Mouse (Mus musculus) macrophage (primary cell): ENCODE data around the gene Lexm. TPM values are rescaled to one million over a fixed set of nuclear protein-coding genes. Genes with fewer than 3 reads are reported as not detected.

Source experiments
- H3K27ac ChIP-seq: fragments of 350-480 bp; formaldehyde crosslinking; 2 replicates; pipeline ENCODE4 v1.9.0; 2021
- H3K36me3 ChIP-seq: fragments of 350-480 bp; formaldehyde crosslinking; 2 replicates; pipeline ENCODE4 v1.9.0; 2021; ENCODE audit errors: inconsistent target
- H3K4me3 ChIP-seq: fragments of 350-480 bp; formaldehyde crosslinking; 2 replicates; pipeline ENCODE4 v1.9.0; 2021; ENCODE audit errors: inconsistent target
- H3K79me2 ChIP-seq: fragments of 350-480 bp; formaldehyde crosslinking; 2 replicates; pipeline ENCODE4 v1.9.0; 2021; ENCODE audit errors: inconsistent target
- WGBS: methylation state at CpG from one replicate; pipeline ENCODE4 v1.1.7; 2026; ENCODE audit warnings: inconsistent platforms; ENCODE audit not compliant: missing documents; 5-methylcytosine and 5-hydroxymethylcytosine counted together
- polyA plus RNA-seq: library from polyadenylated mRNA; stranded (reverse); fragments of 250-400 nt; gene quantifications from 3 replicates; pipeline ENCODE4 v1.2.4, GENCODE M21; 2018; ENCODE audit warnings: inconsistent platforms

Lexm gene
- polyA plus RNA-seq, 1 experiment from 2014 or later: not detected

- WGBS: no CpG with 5 or more reads among the region's 1 CpGs
- Histone ChIP-seq H3K36me3 (no peaks in the 10 kb centered on the region), H3K4me3 (no peak overlapping the region), H3K79me2 (no peaks in the 10 kb centered on the region; the same call in 1 of the 2 replicates), H3K27ac (no peak overlapping the region)
Observed at GRCm38 (mm10) chr4:106557978-106558377, 59.1 kb downstream of the Lexm start.

GRCm38 (mm10) chr4:106557262-106557661, 59.8 kb downstream of the Lexm start:
- Histone ChIP-seq H3K36me3 (no peaks in the 10 kb centered on the region), H3K79me2 (no peaks in the 10 kb centered on the region; the same call in 1 of the 2 replicates), H3K4me3 (no peak overlapping the region), H3K27ac (no peak overlapping the region)
- 80% methylated on average over 5 of the region's 5 CpGs for WGBS

DNA sequence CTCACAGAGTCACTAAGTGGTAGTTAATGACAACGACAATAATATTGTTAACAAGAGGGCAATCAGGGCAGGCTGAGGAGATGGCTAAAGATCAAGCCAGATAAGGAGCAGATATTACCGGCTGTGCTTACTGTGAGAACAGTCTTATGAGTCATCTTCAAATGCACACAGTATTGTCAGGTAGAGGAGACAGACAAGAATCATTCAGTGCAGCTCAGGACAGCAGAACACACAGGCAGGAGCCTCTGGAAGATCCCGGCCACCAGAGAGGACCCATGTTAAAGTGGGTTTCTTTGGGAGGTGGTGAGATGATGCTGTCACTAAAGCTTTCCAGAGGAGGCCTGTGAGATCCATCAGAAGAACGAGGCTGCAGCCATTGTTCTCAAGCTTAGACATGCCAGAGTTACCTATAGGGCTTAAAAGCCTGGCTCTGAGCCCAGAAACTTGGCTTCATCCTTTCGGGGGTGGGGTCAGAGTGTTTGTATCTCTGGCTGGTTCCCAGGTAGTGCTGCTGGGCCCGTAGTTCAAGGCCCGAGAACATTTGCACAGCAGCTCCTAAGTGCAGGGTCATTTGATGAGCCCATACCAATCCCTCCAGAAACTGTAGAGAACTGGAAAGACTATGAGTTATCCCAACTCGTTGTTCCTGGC, 66.4 kb downstream of the Lexm start:
- Histone ChIP-seq H3K79me2 (no peaks in the 10 kb centered on the region), H3K27ac (no peak overlapping the region), H3K4me3 (no peak overlapping the region), H3K36me3 (no peaks in the 10 kb centered on the region)
- WGBS: 88% methylated on average over 8 of the region's 8 CpGs

DNA sequence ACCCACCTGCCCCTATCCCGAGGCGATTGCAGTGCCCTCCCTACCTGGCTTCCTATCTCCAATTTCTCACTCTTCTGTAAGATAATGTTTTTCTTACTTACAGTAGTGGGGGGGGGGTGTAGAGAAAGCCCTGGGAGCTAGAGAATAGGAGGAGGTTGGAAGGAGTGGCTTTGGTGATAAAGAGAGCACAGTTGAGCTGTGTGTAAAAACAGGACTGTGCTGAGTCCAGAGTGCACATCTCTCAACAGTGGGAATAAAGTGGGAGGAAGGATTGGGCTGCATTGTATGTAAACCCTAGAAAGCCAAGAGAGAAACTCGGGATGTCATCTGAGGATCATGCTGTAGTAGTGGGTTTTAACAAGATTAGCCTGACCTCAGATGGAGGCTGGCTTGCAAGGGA, 68.9 kb downstream of the Lexm start:
- H3K4me3 ChIP-seq: no peak overlapping the region
- no peak overlapping the region for H3K27ac ChIP-seq
- 93% methylated on average over 3 of the region's 3 CpGs for WGBS
- H3K79me2 ChIP-seq: no peaks in the 10 kb centered on the region
- no peaks in the 10 kb centered on the region for H3K36me3 ChIP-seq

GRCm38 (mm10) chr4:106546896-106547295, 70.1 kb downstream of the Lexm start:
- Histone ChIP-seq H3K36me3 (no peaks in the 10 kb centered on the region), H3K79me2 (no peaks in the 10 kb centered on the region), H3K4me3 (no peak overlapping the region), H3K27ac (no peak overlapping the region)
- WGBS: 100% methylated on average over 1 of the region's 1 CpGs

GRCm38 (mm10) chr4:106545817-106546373, 71.1 kb downstream of the Lexm start:
- WGBS: 64% methylated on average over 8 of the region's 8 CpGs
- Histone ChIP-seq H3K27ac (no peak overlapping the region), H3K79me2 (no peaks in the 10 kb centered on the region), H3K4me3 (no peak overlapping the region), H3K36me3 (no peaks in the 10 kb centered on the region)

DNA sequence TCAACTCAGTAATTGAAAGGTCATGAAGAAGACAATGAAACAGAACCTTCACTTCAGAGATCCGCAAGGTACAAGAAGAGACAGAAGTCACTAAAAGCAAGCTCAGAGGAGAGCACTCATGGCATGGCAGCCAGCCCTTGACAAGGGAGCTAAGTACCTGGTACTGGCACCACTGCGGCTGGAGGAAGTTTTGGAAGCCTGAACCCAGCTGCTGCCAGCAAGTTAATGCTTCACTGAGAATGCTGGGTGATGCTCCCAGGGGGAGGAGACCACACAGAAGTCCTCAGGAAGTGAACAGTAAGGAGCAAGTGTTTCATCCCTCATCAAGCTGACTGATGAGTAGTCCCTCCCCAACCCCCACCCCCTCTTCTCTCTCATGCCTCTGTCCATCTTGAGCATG, 74.8 kb downstream of the Lexm start:
- H3K27ac ChIP-seq: no peak overlapping the region
- 92% methylated on average over 2 of the region's 2 CpGs for WGBS
- H3K79me2 ChIP-seq: no peaks in the 10 kb centered on the region
- no peak overlapping the region for H3K4me3 ChIP-seq
- H3K36me3 ChIP-seq: no peaks in the 10 kb centered on the region

DNA sequence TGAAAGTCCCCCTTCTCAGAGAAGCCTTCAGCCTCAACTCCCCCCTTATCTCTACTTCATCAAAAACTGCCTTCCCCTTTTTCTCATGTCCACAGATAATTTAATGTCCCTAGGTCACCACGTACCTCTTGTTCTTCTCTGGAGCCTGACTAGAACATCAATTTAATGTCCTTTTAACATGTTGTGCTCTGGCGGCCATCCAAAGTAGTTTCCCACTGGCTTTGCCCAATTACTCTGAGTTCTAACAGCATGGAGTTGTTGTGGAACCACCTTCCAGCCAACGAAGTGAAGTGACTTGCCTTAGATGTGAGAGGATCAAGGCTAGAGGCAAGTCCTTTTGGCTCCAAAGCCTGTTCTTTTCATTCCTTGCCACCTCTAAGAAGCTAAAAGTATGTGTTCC, 75.5 kb downstream of the Lexm start:
- no peak overlapping the region for H3K27ac ChIP-seq
- H3K4me3 ChIP-seq: no peak overlapping the region
- no peaks in the 10 kb centered on the region for H3K36me3 ChIP-seq
- WGBS: 50% methylated on average over 3 of the region's 3 CpGs
- no peaks in the 10 kb centered on the region for H3K79me2 ChIP-seq

Other genes starting within 250 kb of the Lexm start
- gene Pcsk9, start 152.9 kb downstream of the Lexm start, polyA plus RNA-seq: not detected in 3 replicates
- gene Bsnd, start 125.0 kb downstream of the Lexm start, polyA plus RNA-seq: not detected in 3 replicates
- gene Dhcr24, start 56.2 kb downstream of the Lexm start, polyA plus RNA-seq: 8.3 to 57.3 TPM (median 30.5 TPM) in 3 replicates
- gene Ttc22, start 5.2 kb upstream of the Lexm start, polyA plus RNA-seq: not detected in 3 replicates
- gene Pars2, start 33.8 kb upstream of the Lexm start, polyA plus RNA-seq: 3.0 to 5.1 TPM (median 3.6 TPM) in 3 replicates
- 22.3 to 28.9 TPM (median 24.3 TPM) in 3 replicates for gene Ttc4, start 61.7 kb upstream of the Lexm start, polyA plus RNA-seq
- gene Mroh7, start 113.7 kb upstream of the Lexm start, polyA plus RNA-seq: not detected in 3 replicates
- not detected in 3 replicates for gene Fam151a, start 116.6 kb upstream of the Lexm start, polyA plus RNA-seq
- gene Acot11, start 187.8 kb upstream of the Lexm start, polyA plus RNA-seq: 2.5 to 3.7 TPM (median 3.4 TPM) in 3 replicates